Mouse (Mus musculus) lung, adult 2 months (tissue): ENCODE measurements around the gene Oser1.

Experiments used
- CTCF ChIP-seq: fragments of 200-500 bp; IDR thresholded peaks from 2 replicates; pipeline ENCODE4 v1.5.1; 2011; ENCODE audit warnings: mild to moderate bottlenecking, low read length, control low read depth; ENCODE audit not compliant: insufficient read depth
- POLR2A ChIP-seq: fragments of 200-500 bp; IDR thresholded peaks from 2 replicates; pipeline ENCODE4 v1.6.1; 2011; ENCODE audit warnings: low read depth, mild to moderate bottlenecking, control low read depth, low read length, borderline replicate concordance; ENCODE audit errors: extremely low read depth

DNA sequence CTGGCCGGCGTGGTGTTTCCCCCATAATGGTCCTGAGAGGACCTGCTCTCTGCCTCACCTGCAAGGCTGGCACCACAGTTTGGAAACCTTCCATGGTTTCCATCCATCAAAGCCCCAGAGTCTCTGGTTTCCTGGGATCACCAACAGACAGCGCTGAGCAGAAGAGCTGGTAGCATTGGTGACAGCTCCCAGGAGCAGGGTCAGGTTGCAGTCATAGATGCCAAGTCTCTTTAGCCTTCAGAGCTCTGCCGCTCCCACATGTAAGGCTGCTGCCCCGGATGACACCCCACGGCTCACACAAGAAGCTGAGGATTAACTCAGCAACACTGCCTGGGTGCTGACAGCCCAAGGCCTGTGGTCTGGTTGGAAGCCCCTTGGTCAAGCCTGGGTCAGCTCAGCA, 39.4 kb downstream of the Oser1 start:
- no peak for TF ChIP-seq POLR2A
- no peak for TF ChIP-seq CTCF
